Mouse (Mus musculus): ENCODE results near the gene Tmem207. TPM values are rescaled to one million over a fixed set of nuclear protein-coding genes. Genes with fewer than 3 reads are reported as not detected.

The Tmem207 gene
- polyA plus RNA-seq, 1 experiment, result not detected

DNA sequence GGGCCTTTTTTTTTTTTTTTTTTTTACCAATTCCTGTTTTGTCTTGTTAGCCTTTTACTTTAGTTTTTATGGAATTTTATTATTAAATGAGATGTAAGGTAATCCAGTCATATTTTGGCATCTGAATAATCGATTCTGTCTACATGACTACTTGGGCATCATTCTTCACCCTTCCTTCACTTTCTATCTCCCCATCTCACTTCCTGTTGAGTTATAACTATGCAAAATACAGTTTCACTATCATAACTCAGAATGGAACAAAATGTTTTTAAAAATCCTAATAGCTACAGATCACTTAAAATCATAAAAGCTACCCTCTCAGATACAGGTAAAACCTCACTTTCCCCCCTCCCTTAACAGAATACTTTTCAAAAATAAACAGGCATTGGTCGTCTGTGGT, 70.4 kb downstream of the Tmem207 start:
- Histone ChIP-seq H3K36me3 (ENCODE audit: control insufficient read depth, insufficient read depth) (no peaks in the 10 kb centered on the region), H3K79me2 (ENCODE audit: control insufficient read depth, insufficient read depth) (no peaks in the 10 kb centered on the region), H3ac (ENCODE audit: control insufficient read depth, insufficient read length, low read depth) (no peak overlapping the region), H3K27me3 (ENCODE audit: control insufficient read depth, insufficient read depth, insufficient read length) (no peaks in the 10 kb centered on the region), H3K79me3 (ENCODE audit: low read depth) (no peaks in the 10 kb centered on the region), H3K4me3 (ENCODE audit: insufficient read depth, poor library complexity, severe bottlenecking) (no peak overlapping the region)
- TF ChIP-seq MAX (IDR thresholded peaks at IDR 0.05) (no peak), CEBPB (IDR thresholded peaks at IDR 0.05; ENCODE audit: low read depth) (no peak), FOSL1 (IDR thresholded peaks at IDR 0.05; ENCODE audit: insufficient read depth, low read length, poor library complexity, severe bottlenecking) (no peak), CTCF (IDR thresholded peaks at IDR 0.05; ENCODE audit: control insufficient read depth, insufficient read depth, insufficient read length) (no peak), MYOG (IDR thresholded peaks at IDR 0.05; ENCODE audit: control insufficient read depth, extremely low read depth, insufficient read length) (no peak), MYOD1 (IDR thresholded peaks at IDR 0.05; ENCODE audit: control insufficient read depth, insufficient read length, low read depth) (no peak), USF1 (IDR thresholded peaks at IDR 0.05; ENCODE audit: low read depth) (no peak)

DNA sequence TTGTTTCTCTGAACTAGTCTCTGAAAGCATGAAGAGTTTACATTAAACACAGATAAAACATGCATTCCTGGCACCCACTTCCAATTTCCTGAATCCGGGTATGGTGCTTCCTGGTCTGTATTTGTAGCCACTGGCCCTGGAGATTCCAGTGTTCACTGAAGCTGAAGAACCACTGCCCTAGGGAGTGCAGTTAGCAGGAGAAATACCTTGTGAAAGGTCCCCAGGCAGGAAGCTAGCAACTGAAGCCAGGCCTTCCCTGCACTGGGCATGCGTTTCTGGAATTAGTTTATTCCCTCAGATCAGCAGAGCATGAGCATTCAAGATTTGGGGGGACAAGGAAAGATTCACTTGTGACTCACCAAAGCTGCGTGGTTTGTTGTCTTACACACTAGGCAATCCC, 72.4 kb downstream of the Tmem207 start:
- Histone ChIP-seq H3ac (ENCODE audit: control insufficient read depth, insufficient read length, low read depth) (no peak overlapping the region), H3K4me3 (ENCODE audit: insufficient read depth, poor library complexity, severe bottlenecking) (no peak overlapping the region), H3K79me3 (ENCODE audit: low read depth) (no peaks in the 10 kb centered on the region), H3K27me3 (ENCODE audit: control insufficient read depth, insufficient read depth, insufficient read length) (no peaks in the 10 kb centered on the region), H3K79me2 (ENCODE audit: control insufficient read depth, insufficient read depth) (no peaks in the 10 kb centered on the region), H3K36me3 (ENCODE audit: control insufficient read depth, insufficient read depth) (no peaks in the 10 kb centered on the region)
- TF ChIP-seq MYOD1 (IDR thresholded peaks at IDR 0.05; ENCODE audit: control insufficient read depth, insufficient read length, low read depth), result no peak
- TF ChIP-seq CTCF (IDR thresholded peaks at IDR 0.05; ENCODE audit: control insufficient read depth, insufficient read depth, insufficient read length), result no peak
- TF ChIP-seq FOSL1 (IDR thresholded peaks at IDR 0.05; ENCODE audit: insufficient read depth, low read length, poor library complexity, severe bottlenecking), result no peak
- TF ChIP-seq MYOG (IDR thresholded peaks at IDR 0.05; ENCODE audit: control insufficient read depth, extremely low read depth, insufficient read length), result no peak
- TF ChIP-seq CEBPB (IDR thresholded peaks at IDR 0.05; ENCODE audit: low read depth), result no peak
- no peak for TF ChIP-seq MAX (IDR thresholded peaks at IDR 0.05)
- TF ChIP-seq USF1 (IDR thresholded peaks at IDR 0.05; ENCODE audit: low read depth), result no peak

Other genes starting within 250 kb of the Tmem207 start
- 0.11 TPM for gene Cldn1, start 154.9 kb downstream of the Tmem207 start, polyA plus RNA-seq (2012; fragmentation: generic; extraction: Trizol)
- gene Cldn16, start 63.6 kb downstream of the Tmem207 start, polyA plus RNA-seq (2012; fragmentation: generic; extraction: Trizol), result not detected
- gene Il1rap, start 54.9 kb upstream of the Tmem207 start, polyA plus RNA-seq (2012; fragmentation: generic; extraction: Trizol), result 1.5 TPM

Data from C2C12 (cell line).